Mouse (Mus musculus): ENCODE results near the gene Tcn2. TPM values are rescaled to one million over a fixed set of nuclear protein-coding genes. Genes with fewer than 3 reads are reported as not detected.

Gene Tcn2
- polyA plus RNA-seq (2015; fragmentation: Nextera tagmentation; extraction: Ambion mirVana) = 40.0 and 43.6 TPM in 2 replicates

DNA sequence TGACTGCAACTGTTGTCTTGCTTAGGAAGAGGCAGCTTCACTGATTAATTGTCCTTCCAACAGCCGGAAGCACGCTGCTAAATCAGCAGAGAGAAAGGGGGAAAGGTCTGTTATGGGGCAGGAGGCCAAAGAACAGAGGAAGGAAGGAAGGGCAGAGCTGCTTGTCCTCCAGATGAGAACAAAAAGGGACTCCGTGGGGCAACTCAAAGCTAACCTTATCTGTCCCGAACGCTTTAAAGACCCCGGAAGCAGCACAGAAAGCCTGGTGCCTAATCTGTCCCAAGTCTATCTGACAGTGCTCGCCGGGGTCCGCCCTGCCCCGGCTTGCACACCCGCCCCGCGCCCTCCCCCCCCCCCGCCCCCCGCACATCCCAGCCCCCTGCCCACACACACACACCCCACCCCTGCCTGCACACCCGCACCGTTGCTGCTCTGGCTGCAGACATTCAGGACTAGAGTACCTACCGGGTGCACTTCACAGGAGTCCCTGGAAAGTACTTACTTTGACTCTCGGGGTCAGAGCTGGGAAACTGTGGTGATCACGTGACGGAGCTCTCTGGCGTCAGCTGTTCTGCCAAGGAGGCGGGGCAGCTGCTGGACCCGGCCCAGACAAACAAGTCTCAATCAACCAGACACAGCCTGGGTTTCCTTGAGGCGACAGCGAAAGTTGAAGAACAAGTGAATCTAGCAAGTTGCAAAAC lies at the start of gene Tcn2:
TSS of gene Tcn2 (minus strand) at position 649 of the 701 bp plus-strand sequence.
- Histone ChIP-seq H3K9me3 (no peaks in the 10 kb centered on the region), H3K9ac (no peak within 1 kb of the TSS), H3K4me3 (replicated peaks) (peak within 1 kb of the TSS; percentile 48), H3K27me3 (replicated peaks) (no peaks in the 10 kb centered on the region), H3K27ac (no peak within 1 kb of the TSS), H3K36me3 (no peaks in the 10 kb centered on the region), H3K4me1 (no peaks in the 10 kb centered on the region), H3K4me2 (peak within 1 kb of the TSS; percentile 73)
- under 1% methylated on average over 23 of the region's 26 CpGs for WGBS
- peak; percentile 87 for ATAC-seq (ENCODE audit: insufficient read depth, low FRiP score, low read depth)

GRCm38 (mm10) chr11:3981536-3981935 lies 49.6 kb upstream of the Tcn2 start:
- Histone ChIP-seq H3K4me2 (no peak overlapping the region), H3K27ac (no peak overlapping the region), H3K4me1 (peaks cover 4% of the 10 kb centered on the region), H3K36me3 (peaks cover 25% of the 10 kb centered on the region), H3K4me3 (replicated peaks) (no peak overlapping the region), H3K9me3 (no peaks in the 10 kb centered on the region), H3K9ac (no peak overlapping the region), H3K27me3 (replicated peaks) (0 out of 2 replicates have a peak, but pooled peaks cover 13% of the 10 kb centered on the region)
- ATAC-seq (ENCODE audit: insufficient read depth, low FRiP score, low read depth) = no peak
- 71% methylated on average over 6 of the region's 6 CpGs for WGBS

GRCm38 (mm10) chr11:3978421-3978820 lies 46.5 kb upstream of the Tcn2 start:
- no peak overlapping the region for H3K4me3 ChIP-seq (replicated peaks)
- H3K27me3 ChIP-seq (replicated peaks) = 0 out of 2 replicates have a peak, but pooled peaks cover 4% of the 10 kb centered on the region
- H3K9ac ChIP-seq = no peak overlapping the region
- no peak overlapping the region for H3K4me2 ChIP-seq
- no peaks in the 10 kb centered on the region for H3K9me3 ChIP-seq
- no peak for ATAC-seq (ENCODE audit: insufficient read depth, low FRiP score, low read depth)
- WGBS = 92% methylated on average over 5 of the region's 5 CpGs
- H3K36me3 ChIP-seq = peaks cover 42% of the 10 kb centered on the region
- no peaks in the 10 kb centered on the region; the same call in 1 of the 2 replicates for H3K4me1 ChIP-seq
- no peak overlapping the region for H3K27ac ChIP-seq

GRCm38 (mm10) chr11:3976678-3977077 lies 44.7 kb upstream of the Tcn2 start, which contains the start of gene 4930556J24Rik:
Gene 4930556J24Rik (minus strand): TSS chr11:3976778.
- Histone ChIP-seq H3K27ac (no peak within 1 kb of the TSS), H3K27me3 (replicated peaks) (no peaks in the 10 kb centered on the region), H3K36me3 (peaks cover 60% of the 10 kb centered on the region), H3K4me1 (no peaks in the 10 kb centered on the region), H3K9ac (no peak within 1 kb of the TSS), H3K4me2 (no peak within 1 kb of the TSS), H3K9me3 (no peaks in the 10 kb centered on the region), H3K4me3 (replicated peaks) (no peak within 1 kb of the TSS)
- no peak for ATAC-seq (ENCODE audit: insufficient read depth, low FRiP score, low read depth)
- WGBS = 92% methylated on average over 6 of the region's 6 CpGs

GRCm38 (mm10) chr11:3974311-3974710 lies 42.4 kb upstream of the Tcn2 start:
- Histone ChIP-seq H3K4me1 (no peaks in the 10 kb centered on the region), H3K4me2 (no peak overlapping the region), H3K36me3 (peaks cover 78% of the 10 kb centered on the region), H3K27ac (no peak overlapping the region), H3K4me3 (replicated peaks) (no peak overlapping the region), H3K9me3 (no peaks in the 10 kb centered on the region), H3K27me3 (replicated peaks) (no peaks in the 10 kb centered on the region), H3K9ac (no peak overlapping the region)
- no peak for ATAC-seq (ENCODE audit: insufficient read depth, low FRiP score, low read depth)
- 91% methylated on average over 3 of the region's 3 CpGs for WGBS

GRCm38 (mm10) chr11:3973081-3973480 lies 41.1 kb upstream of the Tcn2 start:
- no peaks in the 10 kb centered on the region for H3K9me3 ChIP-seq
- no peak overlapping the region for H3K4me3 ChIP-seq (replicated peaks)
- H3K36me3 ChIP-seq = peaks cover 73% of the 10 kb centered on the region
- WGBS = 94% methylated on average over 7 of the region's 7 CpGs
- H3K9ac ChIP-seq = no peak overlapping the region
- H3K4me2 ChIP-seq = no peak overlapping the region
- no peaks in the 10 kb centered on the region for H3K4me1 ChIP-seq
- H3K27me3 ChIP-seq (replicated peaks) = no peaks in the 10 kb centered on the region
- ATAC-seq (ENCODE audit: insufficient read depth, low FRiP score, low read depth) = no peak
- H3K27ac ChIP-seq = no peak overlapping the region

DNA sequence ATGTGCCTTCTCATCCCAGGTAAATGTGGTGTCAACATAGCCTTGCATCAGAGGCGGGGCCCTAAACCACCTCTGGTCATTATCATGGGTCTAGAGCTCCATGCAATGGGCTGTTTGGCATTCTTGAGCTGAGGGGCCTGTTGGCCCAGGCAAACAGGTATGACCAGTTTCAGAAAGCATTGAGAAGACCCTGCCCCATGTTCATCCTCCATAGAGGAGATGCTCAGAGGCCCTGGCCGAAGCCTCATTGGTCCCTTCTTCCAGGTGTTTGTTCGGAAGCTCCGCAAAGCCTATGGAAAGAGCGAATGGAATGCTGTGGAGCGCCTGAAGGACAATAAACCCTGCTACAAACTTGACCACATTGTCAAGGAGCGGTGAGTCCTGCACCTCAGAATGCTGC lies 38.4 kb upstream of the Tcn2 start:
- H3K27ac ChIP-seq = no peak overlapping the region
- no peak overlapping the region for H3K4me2 ChIP-seq
- H3K27me3 ChIP-seq (replicated peaks) = no peaks in the 10 kb centered on the region
- no peak overlapping the region for H3K9ac ChIP-seq
- no peak for ATAC-seq (ENCODE audit: insufficient read depth, low FRiP score, low read depth)
- H3K36me3 ChIP-seq = peaks cover 53% of the 10 kb centered on the region
- 0 out of 2 replicates have a peak, but pooled peaks cover 3% of the 10 kb centered on the region for H3K4me1 ChIP-seq
- H3K9me3 ChIP-seq = no peaks in the 10 kb centered on the region
- 93% methylated on average over 7 of the region's 7 CpGs for WGBS
- H3K4me3 ChIP-seq (replicated peaks) = no peak overlapping the region

GRCm38 (mm10) chr11:3969837-3970236 lies 37.9 kb upstream of the Tcn2 start:
- no peak overlapping the region for H3K27ac ChIP-seq
- H3K4me1 ChIP-seq = peaks cover 5% of the 10 kb centered on the region
- WGBS = 81% methylated on average over 3 of the region's 3 CpGs
- no peak overlapping the region for H3K4me3 ChIP-seq (replicated peaks)
- no peak overlapping the region for H3K4me2 ChIP-seq
- H3K9me3 ChIP-seq = no peaks in the 10 kb centered on the region
- no peak overlapping the region for H3K9ac ChIP-seq
- no peaks in the 10 kb centered on the region for H3K27me3 ChIP-seq (replicated peaks)
- ATAC-seq (ENCODE audit: insufficient read depth, low FRiP score, low read depth) = no peak
- peaks cover 53% of the 10 kb centered on the region for H3K36me3 ChIP-seq

DNA sequence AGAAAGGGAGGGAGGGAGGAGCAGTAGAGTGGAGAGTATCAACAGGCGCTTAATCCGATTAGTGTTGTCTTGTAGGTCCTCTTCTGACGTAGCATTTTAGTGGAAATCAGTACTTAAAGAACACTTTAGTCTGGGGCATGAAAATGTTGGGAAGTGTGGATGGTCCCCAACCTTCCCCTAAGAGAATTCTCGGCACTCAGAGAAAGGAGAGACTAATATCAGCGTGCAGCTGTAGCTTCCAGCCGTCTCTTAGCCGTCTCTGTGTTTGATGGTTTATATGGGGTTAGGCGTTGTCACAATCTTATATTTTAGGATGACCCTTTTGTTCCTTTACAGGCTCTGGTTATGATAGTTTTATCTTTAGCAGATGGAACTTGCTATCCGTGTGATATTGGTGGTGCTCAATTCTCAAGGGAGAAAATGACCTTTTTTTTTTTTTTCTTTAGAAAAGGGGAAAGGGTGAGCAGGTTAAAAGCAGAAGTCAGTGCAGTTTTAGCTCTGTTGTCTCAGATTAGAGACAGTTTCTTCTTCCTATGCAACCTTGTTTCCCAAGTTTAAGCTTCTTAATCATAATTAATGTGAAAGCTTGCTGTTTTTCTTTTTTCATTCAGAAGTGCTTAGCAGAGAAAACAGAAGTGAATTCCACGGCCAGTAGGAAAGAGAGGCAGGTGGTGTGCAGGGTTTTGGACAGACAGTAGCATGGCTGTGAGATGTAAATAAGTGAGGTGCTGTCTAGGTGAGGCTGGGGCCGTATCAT lies 32.6 kb upstream of the Tcn2 start:
- Histone ChIP-seq H3K27ac (peak overlapping the region; percentile 71), H3K27me3 (replicated peaks) (no peaks in the 10 kb centered on the region), H3K36me3 (0 out of 2 replicates have a peak, but pooled peaks cover 7% of the 10 kb centered on the region), H3K4me1 (peaks cover 11% of the 10 kb centered on the region), H3K9ac (peak overlapping the region; percentile 68), H3K4me3 (replicated peaks) (peak overlapping the region; percentile 65), H3K9me3 (no peaks in the 10 kb centered on the region), H3K4me2 (peak overlapping the region; percentile 79)
- no peak for ATAC-seq (ENCODE audit: insufficient read depth, low FRiP score, low read depth)
- WGBS = 10% methylated on average over 11 of the region's 11 CpGs

DNA sequence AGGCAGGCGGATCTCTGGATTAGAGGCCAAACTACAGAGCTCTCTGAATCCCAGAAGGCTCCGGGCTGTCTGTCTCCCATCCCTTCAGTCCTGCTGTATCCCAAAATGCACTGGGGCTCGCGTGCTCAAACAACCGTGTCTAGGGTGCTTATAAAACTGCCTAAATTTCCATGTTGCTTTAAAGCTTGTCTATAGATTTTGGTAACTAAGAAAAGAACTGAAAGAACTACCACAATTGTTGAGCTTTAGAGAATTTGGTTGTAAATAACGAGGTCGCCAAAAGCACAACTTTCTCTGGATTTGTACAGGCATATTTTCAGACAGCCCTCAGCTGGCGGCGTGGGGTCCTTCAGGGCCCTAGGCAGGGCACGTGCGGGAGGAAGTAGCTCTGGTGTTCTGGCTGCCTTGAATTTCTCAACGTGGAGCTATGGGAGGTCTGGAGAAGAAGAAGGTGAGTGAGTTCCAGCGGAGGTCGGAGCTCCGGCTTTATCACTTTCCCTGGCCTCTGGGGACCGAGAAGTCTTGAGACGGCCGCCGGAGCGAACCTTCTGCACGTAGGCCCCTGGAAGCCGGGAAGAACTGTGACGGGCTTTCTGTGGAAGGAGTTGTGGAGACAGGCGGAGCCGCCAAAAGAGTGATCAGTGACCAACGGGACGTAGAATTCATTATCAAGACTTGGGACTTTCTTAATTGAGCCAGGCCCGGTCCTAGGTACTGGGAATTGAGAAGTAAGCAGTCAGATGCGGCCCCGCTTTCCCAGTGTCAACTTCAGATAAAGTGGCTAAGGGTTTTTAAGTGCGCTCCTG lies 31.9 kb upstream of the Tcn2 start, which contains the start of gene Pes1:
TSS of gene Pes1 (plus strand) at position 366 of the 806 bp plus-strand sequence.
- Histone ChIP-seq H3K9me3 (no peaks in the 10 kb centered on the region), H3K4me3 (replicated peaks) (peak within 1 kb of the TSS; percentile 65), H3K27me3 (replicated peaks) (no peaks in the 10 kb centered on the region), H3K27ac (peak within 1 kb of the TSS; percentile 71), H3K4me1 (peaks cover 11% of the 10 kb centered on the region), H3K9ac (peak within 1 kb of the TSS; percentile 68), H3K36me3 (0 out of 2 replicates have a peak, but pooled peaks cover 6% of the 10 kb centered on the region), H3K4me2 (peak within 1 kb of the TSS; percentile 79)
- peak; percentile 87 for ATAC-seq (ENCODE audit: insufficient read depth, low FRiP score, low read depth)
- WGBS = under 1% methylated on average over 31 of the region's 31 CpGs

DNA sequence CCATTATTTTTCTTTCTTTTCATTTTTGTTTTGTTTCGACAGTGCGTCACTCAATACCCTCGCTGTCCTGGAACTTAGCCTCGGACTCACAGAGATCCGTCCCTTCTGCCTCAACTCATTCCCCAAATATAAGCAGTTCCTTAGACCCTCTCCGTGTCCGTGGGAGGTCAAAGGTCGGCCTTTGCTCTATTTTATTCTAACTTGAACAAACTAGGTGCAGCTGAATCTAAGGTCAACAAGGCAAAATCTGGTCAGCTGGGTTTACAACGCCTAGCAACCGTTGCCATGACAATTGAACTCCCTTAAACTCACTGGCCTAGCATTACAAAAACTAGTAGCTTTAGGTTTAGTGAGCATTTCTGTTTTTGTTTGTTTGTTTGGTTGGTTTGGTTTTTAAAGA lies 31.2 kb upstream of the Tcn2 start:
- Histone ChIP-seq H3K4me1 (peaks cover 11% of the 10 kb centered on the region), H3K36me3 (0 out of 2 replicates have a peak, but pooled peaks cover 1% of the 10 kb centered on the region), H3K9me3 (no peaks in the 10 kb centered on the region), H3K27me3 (replicated peaks) (no peaks in the 10 kb centered on the region), H3K4me2 (peak overlapping the region; percentile 79), H3K4me3 (replicated peaks) (peak overlapping the region; percentile 65), H3K27ac (peak overlapping the region; percentile 71; the same call in 1 of the 2 replicates), H3K9ac (no peak overlapping the region)
- WGBS = 78% methylated on average over 10 of the region's 10 CpGs
- no peak for ATAC-seq (ENCODE audit: insufficient read depth, low FRiP score, low read depth)
